Mouse (Mus musculus): ENCODE data around the gene Zrsr2. TPM values are rescaled to one million over a fixed set of nuclear protein-coding genes. Genes with fewer than 3 reads are reported as not detected.

Zrsr2 gene
- total RNA-seq (2015; ENCODE audit: low replicate concordance) (26.4 and 50.5 TPM in 2 replicates), total RNA-seq (2017; ENCODE audit: low replicate concordance) (40.2 and 51.1 TPM in 2 replicates)

DNA sequence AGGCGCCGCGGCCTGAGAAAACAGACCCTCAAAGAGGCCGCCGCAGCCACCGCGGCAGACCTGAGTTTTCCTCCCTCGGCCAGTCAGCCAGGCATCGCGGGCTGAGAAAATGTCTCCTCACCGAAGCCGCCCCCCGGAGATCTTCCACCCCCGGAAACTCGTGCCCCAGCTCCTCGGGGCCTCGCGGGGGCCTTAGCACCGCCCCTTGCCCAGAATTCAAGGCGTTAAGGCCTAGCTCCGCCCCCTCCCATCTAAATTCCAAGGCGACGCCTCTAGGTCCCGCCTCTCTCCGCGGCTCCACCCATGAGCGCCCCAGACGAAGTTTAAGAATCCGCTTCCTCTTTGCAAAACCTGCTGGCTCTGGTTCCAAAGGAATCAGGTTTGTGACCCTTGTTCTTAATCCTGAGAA, at the start of gene Zrsr2:
Zrsr2 (minus strand) TSS at position 195 of the 409 bp plus-strand sequence.
- peak; percentile 91 for ATAC-seq (replicated peaks; ENCODE audit: low FRiP score, poor library complexity, severe bottlenecking)

GRCm38 (mm10) chrX:164004809-164005208, 46.3 kb upstream of the Zrsr2 start:
- ATAC-seq (replicated peaks; ENCODE audit: low FRiP score, poor library complexity, severe bottlenecking): no peak

- ATAC-seq (replicated peaks; ENCODE audit: low FRiP score, poor library complexity, severe bottlenecking): no peak
These were observed 41.4 kb upstream of the Zrsr2 start for GRCm38 (mm10) chrX:163999848-164000247.

- no peak for ATAC-seq (replicated peaks; ENCODE audit: low FRiP score, poor library complexity, severe bottlenecking)
These were observed 38.3 kb upstream of the Zrsr2 start for GRCm38 (mm10) chrX:163996754-163997153.

DNA sequence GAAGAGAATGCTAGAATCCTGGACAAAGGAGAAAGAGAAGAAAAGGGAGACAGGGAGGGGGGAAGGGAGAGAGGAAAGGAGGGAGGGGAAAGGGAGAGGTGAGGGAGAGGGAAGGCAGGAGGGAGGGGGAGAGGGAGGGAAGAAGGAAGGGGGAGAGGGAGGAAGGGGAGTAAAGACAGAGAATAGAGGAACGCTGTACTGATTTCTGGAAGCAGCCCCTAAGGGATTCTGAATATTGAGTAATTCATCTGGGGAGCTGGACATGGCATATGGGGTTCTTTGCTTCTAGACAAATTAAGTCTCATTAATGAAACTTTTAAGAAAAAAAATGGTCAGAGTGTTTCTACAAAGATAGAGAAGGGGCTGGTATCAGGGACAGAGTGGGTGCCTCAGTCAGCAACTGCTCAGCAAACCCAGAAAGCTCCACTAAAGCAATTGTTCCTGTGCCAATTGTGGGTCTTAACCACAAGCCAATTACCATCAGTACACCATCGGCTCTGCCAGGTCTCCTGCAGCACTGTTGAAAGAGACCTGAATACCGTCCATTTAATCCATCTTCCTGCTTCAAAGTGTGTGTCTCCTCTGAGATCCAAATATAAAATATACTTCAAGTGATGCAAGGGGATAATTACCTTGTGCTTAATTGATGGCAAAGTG, 29.4 kb upstream of the Zrsr2 start:
- ATAC-seq (replicated peaks; ENCODE audit: low FRiP score, poor library complexity, severe bottlenecking): no peak

- ATAC-seq (replicated peaks; ENCODE audit: low FRiP score, poor library complexity, severe bottlenecking): no peak
These were observed 23.7 kb upstream of the Zrsr2 start for GRCm38 (mm10) chrX:163982129-163982528.

DNA sequence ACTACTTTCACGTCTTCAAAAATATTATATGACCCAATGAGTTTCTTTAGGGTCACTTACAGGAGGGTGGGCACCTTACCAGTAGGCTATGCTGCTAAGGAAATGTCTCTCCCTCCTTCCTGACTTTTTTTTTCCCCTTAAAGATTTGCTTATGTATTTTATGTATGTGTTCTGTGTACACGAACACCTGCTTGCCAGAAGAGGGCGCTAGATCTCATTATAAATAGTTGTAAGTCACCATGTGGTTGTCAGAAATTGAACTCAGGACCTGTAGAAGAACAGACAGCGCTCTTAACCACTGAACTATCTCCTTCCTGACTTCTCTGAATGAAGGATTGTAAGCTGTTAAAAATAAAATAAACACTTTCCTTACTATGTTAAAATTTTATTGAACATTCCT, 23.0 kb upstream of the Zrsr2 start:
- no peak for ATAC-seq (replicated peaks; ENCODE audit: low FRiP score, poor library complexity, severe bottlenecking)

DNA sequence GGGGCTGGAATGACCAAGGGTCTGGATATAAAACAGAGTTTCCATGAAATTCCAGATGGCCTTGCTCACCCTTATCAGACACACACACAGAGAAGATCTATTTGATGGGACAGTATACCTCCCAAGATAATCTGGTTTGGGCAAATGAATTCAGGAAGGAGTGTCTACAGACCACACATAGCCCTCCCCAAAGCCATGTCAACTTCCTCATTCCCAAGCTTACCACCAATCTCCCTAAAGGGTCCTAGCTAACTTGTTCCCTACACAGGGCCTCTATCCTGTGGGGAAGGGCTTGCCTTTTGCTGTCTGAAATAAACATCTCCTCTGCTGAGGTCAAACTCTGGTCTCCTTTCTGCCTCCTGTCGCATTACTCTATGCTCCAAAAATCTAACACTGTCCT, 22.6 kb upstream of the Zrsr2 start:
- ATAC-seq (replicated peaks; ENCODE audit: low FRiP score, poor library complexity, severe bottlenecking): no peak

DNA sequence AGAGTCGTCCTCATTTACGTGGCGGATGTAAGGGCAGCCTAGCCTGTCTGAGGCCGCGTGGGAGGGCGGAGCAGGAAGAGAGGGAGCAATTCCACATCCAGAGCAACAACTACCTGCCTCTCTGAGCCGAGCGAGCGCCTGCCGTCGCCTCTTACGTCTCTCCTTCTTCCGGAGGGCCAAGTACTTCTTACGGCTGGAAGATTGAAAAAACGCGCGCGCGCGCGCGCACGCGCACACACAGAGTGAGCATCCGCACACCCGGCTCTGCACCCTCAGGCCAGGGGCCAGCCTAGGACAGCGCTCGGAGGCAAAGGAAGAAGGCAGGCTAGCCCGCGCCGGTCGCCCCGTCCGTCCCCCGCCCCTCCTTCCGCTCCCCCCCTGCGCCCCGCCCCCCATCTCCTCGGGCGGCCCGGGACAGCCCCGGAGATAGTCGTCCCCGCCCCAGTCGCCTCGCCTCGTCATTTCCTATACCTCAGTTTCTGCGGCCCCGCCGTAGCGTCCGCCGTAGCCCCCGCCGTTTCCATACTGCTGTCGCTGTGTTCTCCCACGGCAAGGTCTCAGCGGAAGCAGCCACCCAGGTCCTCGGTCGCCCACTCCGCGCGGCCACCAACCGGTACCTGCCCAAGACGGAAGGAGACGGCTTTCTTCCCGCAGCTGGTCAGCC, 526 bp downstream of the Zrsr2 start:
- peak; percentile 87 for ATAC-seq (replicated peaks; ENCODE audit: low FRiP score, poor library complexity, severe bottlenecking)

DNA sequence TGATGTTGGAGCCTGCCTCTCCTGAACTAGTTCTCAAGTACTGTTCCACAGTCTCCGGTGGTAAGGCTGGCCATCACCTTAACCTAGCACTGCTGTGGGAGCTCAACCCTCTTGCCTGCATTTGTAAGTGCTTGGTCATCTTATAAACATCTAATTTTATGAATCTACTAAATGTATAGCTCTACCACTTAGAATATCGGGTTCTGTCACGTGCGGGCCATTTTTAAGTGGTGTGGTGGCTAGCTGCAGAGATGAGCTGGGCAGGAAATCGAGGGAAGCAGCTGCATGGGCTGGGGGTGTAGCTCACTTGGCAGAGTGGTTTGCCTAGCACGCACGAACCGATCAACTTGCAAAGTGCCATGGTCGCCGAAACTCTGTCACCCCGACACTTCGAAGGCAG, 1.1 kb downstream of the Zrsr2 start:
- peak; percentile 17 for ATAC-seq (replicated peaks; ENCODE audit: low FRiP score, poor library complexity, severe bottlenecking)

DNA sequence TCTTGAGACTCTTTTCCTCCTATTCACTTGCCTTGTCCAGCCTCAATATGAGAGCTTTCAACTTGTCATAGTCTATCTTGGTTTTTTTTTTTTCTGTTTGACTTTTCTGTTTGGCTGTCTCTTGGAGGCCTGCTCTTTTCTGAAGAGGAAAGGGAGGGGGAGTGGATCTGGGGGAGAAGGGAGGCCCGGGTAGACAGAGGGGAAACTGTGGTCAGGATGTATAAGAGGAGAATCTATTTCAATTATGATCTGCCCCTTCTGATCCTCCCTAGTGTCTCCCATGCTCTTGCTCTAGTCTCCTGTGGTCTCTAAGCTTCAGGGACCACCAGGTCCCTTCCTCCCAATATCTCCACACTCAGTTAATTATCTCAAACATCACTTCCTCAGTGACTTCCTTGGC, 6.8 kb downstream of the Zrsr2 start:
- ATAC-seq (replicated peaks; ENCODE audit: low FRiP score, poor library complexity, severe bottlenecking): no peak

DNA sequence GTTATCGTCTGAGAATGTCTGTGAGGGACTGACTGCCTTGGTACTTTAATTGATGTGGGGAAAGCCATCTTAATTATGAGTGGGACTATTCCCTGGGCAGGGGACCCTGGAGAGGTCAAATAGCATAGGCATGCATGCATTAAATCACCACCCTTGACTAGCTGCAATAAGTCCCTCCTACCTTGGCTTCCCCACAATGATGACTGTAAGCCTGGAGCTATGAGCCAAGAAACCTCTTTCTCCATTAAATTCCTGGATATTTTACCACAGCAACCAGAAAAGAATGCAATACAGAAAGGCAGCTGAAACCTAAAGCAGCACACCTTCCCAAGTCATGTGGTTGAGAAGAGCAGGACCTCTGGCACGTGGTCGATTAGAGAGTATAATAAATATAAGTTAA, 14.1 kb downstream of the Zrsr2 start:
- ATAC-seq (replicated peaks; ENCODE audit: low FRiP score, poor library complexity, severe bottlenecking): no peak

- no peak for ATAC-seq (replicated peaks; ENCODE audit: low FRiP score, poor library complexity, severe bottlenecking)
These were observed 19.9 kb downstream of the Zrsr2 start for GRCm38 (mm10) chrX:163938587-163938986.

- ATAC-seq (replicated peaks; ENCODE audit: low FRiP score, poor library complexity, severe bottlenecking): no peak
These were observed 23.7 kb downstream of the Zrsr2 start for GRCm38 (mm10) chrX:163934731-163935130.

DNA sequence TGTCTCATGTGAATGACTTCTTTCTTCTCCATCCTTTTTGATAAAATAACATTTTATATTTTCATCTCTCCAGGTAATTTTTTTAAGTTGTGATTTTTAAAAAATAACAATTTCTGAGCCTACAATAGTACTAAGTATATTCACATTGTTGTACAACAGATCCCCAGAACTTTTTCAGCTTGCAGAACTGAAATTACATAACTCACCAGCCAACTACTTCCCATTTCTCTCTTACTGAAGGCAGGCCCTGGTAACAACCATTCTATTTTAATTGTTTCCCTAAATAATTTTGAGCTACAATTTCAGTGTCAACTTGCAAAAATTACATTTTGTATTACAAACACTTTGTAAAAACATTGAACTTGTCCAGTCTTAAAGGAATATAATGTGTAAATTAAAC, 28.9 kb downstream of the Zrsr2 start:
- no peak for ATAC-seq (replicated peaks; ENCODE audit: low FRiP score, poor library complexity, severe bottlenecking)

GRCm38 (mm10) chrX:163912791-163913190, 45.7 kb downstream of the Zrsr2 start:
- no peak for ATAC-seq (replicated peaks; ENCODE audit: low FRiP score, poor library complexity, severe bottlenecking)

GRCm38 (mm10) chrX:163909381-163909780, 49.1 kb downstream of the Zrsr2 start:
- ATAC-seq (replicated peaks; ENCODE audit: low FRiP score, poor library complexity, severe bottlenecking): no peak

DNA sequence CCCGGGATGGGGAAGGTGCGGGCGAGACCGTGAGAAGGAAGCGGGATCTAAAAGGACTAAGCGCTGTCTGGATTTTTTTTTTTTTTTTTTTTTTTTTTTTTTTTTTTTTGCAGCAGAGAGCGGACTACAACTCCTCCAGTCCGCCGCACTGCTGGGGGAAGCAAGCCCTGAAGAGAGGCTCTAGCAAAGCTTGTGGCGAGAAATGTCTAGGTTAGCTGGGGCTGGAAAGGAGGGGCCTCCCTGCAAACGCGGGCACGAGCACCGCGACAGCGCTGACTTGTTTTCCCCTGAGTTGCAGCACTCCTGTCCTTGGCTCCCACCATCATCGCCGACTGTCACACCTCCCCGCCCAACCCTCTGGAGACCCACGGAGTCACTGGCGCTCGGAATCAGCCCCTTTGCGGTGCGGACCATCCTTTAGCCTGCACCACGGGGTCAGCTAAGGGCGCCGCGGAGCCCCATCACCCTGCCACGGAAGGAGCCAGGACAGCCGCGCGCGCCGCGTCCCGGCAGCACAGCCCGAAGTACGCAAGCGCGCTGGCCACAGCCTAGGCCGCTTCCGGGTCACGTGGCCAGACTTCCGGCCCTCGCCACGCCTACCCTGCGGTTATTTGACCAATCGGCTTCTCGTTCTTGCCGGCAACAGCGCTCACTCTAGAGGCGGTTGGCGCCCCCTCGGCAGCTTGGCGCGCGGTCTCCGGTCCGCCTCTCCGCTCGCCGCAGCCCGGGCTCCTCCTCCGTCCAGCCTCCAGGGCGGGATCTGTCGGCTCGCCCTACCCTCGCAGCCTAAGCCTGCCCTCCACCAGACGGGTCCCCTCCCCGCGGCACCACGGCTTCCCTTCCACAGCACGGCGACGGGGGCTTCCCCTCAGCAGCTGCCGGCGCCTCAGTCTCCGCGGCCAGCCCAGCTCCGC, 49.9 kb downstream of the Zrsr2 start, which contains the start of gene Ap1s2:
Ap1s2 (plus strand) TSS at position 681 of the 914 bp plus-strand sequence.
- peak; percentile 100 for ATAC-seq (replicated peaks; ENCODE audit: low FRiP score, poor library complexity, severe bottlenecking)

GRCm38 (mm10) chrX:163908003-163908336, 50.5 kb downstream of the Zrsr2 start:
- ATAC-seq (replicated peaks; ENCODE audit: low FRiP score, poor library complexity, severe bottlenecking): no peak

GRCm38 (mm10) chrX:163906861-163907260, 51.6 kb downstream of the Zrsr2 start:
- ATAC-seq (replicated peaks; ENCODE audit: low FRiP score, poor library complexity, severe bottlenecking): no peak

Data from erythroid progenitor cell, adult 5-6 weeks (primary cell).